Mouse (Mus musculus) ZHBTc4 (cell line): Measurements from ENCODE around the gene Csf2rb.

Experiments used
- DNase-seq: peaks from one replicate; pipeline ENCODE4 v3.0.0-alpha.2; 2011; ENCODE audit warnings: low read depth, low spot score

Gene Csf2rb

GRCm38 (mm10) chr15:78377859-78378258 lies 52.3 kb downstream of the Csf2rb start:
- peak; percentile 53 for DNase-seq

GRCm38 (mm10) chr15:78378556-78378955 lies 53.0 kb downstream of the Csf2rb start:
- DNase-seq = no peak

GRCm38 (mm10) chr15:78380208-78380607 lies 54.7 kb downstream of the Csf2rb start:
- DNase-seq = no peak

- DNase-seq = no peak
Measured at GRCm38 (mm10) chr15:78380741-78381140, 55.2 kb downstream of the Csf2rb start.

GRCm38 (mm10) chr15:78382115-78382514 lies 56.6 kb downstream of the Csf2rb start:
- DNase-seq = no peak

GRCm38 (mm10) chr15:78383450-78384219 lies 58.1 kb downstream of the Csf2rb start:
- DNase-seq = peak; percentile 62

GRCm38 (mm10) chr15:78384220-78385116 lies 58.9 kb downstream of the Csf2rb start:
- no peak for DNase-seq

GRCm38 (mm10) chr15:78385564-78385963 lies 60.0 kb downstream of the Csf2rb start:
- no peak for DNase-seq

GRCm38 (mm10) chr15:78390855-78391254 lies 65.3 kb downstream of the Csf2rb start:
- DNase-seq = no peak

- DNase-seq = no peak
Measured at GRCm38 (mm10) chr15:78395478-78395962, 70.0 kb downstream of the Csf2rb start, which contains the start of gene Tex33. TSS of gene Tex33 (minus strand) at chr15:78395912.

- DNase-seq = no peak
Measured at GRCm38 (mm10) chr15:78401345-78401744, 75.8 kb downstream of the Csf2rb start.

GRCm38 (mm10) chr15:78401921-78402320 lies 76.4 kb downstream of the Csf2rb start:
- DNase-seq = no peak

GRCm38 (mm10) chr15:78402423-78402822 lies 76.9 kb downstream of the Csf2rb start:
- no peak for DNase-seq

GRCm38 (mm10) chr15:78403301-78403741 lies 77.8 kb downstream of the Csf2rb start:
- peak; percentile 80 for DNase-seq
